Mouse (Mus musculus) midbrain, embryonic 11.5 days (tissue): ENCODE data around the gene Zfp990. TPM values are rescaled to one million over a fixed set of nuclear protein-coding genes. Genes with fewer than 3 reads are reported as not detected.
"Not testable (repeated sequence)": the region's sequence is repeated elsewhere in the genome, so short reads cannot be mapped to it uniquely, and the experiment has no call there.

Source experiments
- ATAC-seq: fragments of 200-750 bp; cut with Nextera tagmentation; 2 replicates; pipeline ENCODE4 v1.8.0; 2017; ENCODE audit warnings: moderate TSS enrichment, moderate library complexity; ENCODE audit not compliant: low FRiP score
- DNase-seq: peaks from one replicate; pipeline ENCODE4 v3.0.0; 2015; ENCODE audit warnings: low spot score; ENCODE audit errors: missing footprints
- H3K27ac ChIP-seq: fragments of 300-500 bp; sonication (generic); 2 replicates; pipeline ENCODE4 v1.5.1; 2014; ENCODE audit warnings: low read depth, low read length
- H3K27me3 ChIP-seq: fragments of 300-500 bp; sonication (generic); 2 replicates; pipeline ENCODE4 v1.6.1; 2014; ENCODE audit warnings: mild to moderate bottlenecking, low read length, moderate library complexity, mixed read lengths; ENCODE audit not compliant: control insufficient read depth, insufficient read depth
- H3K36me3 ChIP-seq: fragments of 300-500 bp; sonication (generic); 2 replicates; pipeline ENCODE4 v1.6.1; 2014; ENCODE audit warnings: mild to moderate bottlenecking, low read length, moderate library complexity, mixed read lengths; ENCODE audit not compliant: control insufficient read depth, insufficient read depth
- H3K4me1 ChIP-seq: fragments of 300-500 bp; sonication (generic); 2 replicates; pipeline ENCODE4 v1.6.1; 2014; ENCODE audit warnings: low read length; ENCODE audit not compliant: control insufficient read depth, insufficient read depth
- H3K4me2 ChIP-seq: fragments of 300-500 bp; sonication (generic); 2 replicates; pipeline ENCODE4 v1.6.1; 2014; ENCODE audit warnings: mild to moderate bottlenecking, moderate library complexity
- H3K4me3 ChIP-seq: fragments of 300-500 bp; sonication (generic); 2 replicates; pipeline ENCODE4 v1.5.1; 2014; ENCODE audit warnings: low read depth, low read length
- H3K9ac ChIP-seq: fragments of 300-500 bp; sonication (generic); 2 replicates; pipeline ENCODE4 v1.6.1; 2014; ENCODE audit warnings: low read length
- H3K9me3 ChIP-seq: fragments of 300-500 bp; sonication (generic); 2 replicates; pipeline ENCODE4 v1.6.1; 2016; ENCODE audit warnings: low read length; ENCODE audit not compliant: control insufficient read depth
- WGBS: fragments of 180-500 bp; shearing (Covaris S2); extraction: QIAGEN DNeasy Blood & Tissue Kit; methylation state at CpG from one replicate; pipeline ENCODE4 v1.1.7; 2014; 5-methylcytosine and 5-hydroxymethylcytosine counted together
- polyA plus RNA-seq: library from polyadenylated mRNA; unstranded; fragments of >200 nt; fragmentation: Nextera tagmentation; extraction: Ambion mirVana; gene quantifications from 2 replicates; pipeline ENCODE4 v1.2.1, GENCODE M21; 2014

Gene Zfp990
- polyA plus RNA-seq, 1 experiment from 2014 or later: 0.08 TPM

DNA sequence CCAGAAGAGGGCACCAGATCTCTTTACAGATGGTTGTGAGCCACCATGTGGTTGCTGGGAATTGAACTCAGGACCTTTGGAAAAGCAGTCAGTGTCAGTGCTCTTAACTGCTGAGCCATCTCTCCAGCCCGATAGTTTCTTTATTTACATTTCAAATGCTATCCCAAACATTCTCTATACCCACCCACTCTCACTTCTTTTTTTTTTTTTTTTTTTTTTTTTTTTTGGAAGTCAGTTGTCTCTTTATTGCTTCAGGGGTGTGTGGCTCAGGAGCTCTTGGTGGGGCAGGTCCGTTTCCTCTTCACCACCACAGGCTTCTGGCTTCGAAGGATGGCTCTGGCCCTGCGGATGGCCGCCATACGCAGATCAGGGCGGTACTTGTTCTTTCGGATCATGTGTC is 66.1 kb downstream of the Zfp990 start:
- not testable (repeated sequence) for H3K9ac ChIP-seq, H3K4me2 ChIP-seq, H3K27ac ChIP-seq, H3K4me1 ChIP-seq, H3K36me3 ChIP-seq, H3K4me3 ChIP-seq, ATAC-seq, H3K27me3 ChIP-seq, DNase-seq
- H3K9me3 ChIP-seq: peaks cover 11% of the 10 kb centered on the region; the same call in 1 of the 2 replicates
- WGBS: 90% methylated on average over 8 of the region's 8 CpGs

DNA sequence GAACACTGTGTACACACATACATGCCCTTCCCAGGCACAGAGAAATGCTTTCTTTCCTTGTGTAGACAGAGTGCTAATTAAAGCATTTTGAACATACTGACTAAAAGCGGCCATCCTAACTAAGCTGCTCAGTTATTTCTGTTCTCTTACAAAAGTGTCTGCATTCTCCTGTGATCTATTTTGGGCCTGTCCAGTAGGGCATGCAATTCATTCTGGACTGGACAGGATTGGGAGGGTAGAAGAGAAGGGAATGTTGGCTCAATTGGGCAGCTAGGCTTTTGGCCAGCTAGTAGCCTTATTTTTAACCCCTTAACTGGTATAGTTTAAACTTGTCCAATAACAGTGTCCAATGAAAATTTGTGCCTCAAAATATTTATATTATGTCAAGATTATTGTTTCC is 69.8 kb downstream of the Zfp990 start:
- H3K27me3 ChIP-seq, H3K27ac ChIP-seq, H3K4me1 ChIP-seq, H3K9me3 ChIP-seq, H3K4me2 ChIP-seq, H3K4me3 ChIP-seq, ATAC-seq, H3K36me3 ChIP-seq, DNase-seq, H3K9ac ChIP-seq: not testable (repeated sequence)
- WGBS: 100% methylated on average over 1 of the region's 1 CpGs

DNA sequence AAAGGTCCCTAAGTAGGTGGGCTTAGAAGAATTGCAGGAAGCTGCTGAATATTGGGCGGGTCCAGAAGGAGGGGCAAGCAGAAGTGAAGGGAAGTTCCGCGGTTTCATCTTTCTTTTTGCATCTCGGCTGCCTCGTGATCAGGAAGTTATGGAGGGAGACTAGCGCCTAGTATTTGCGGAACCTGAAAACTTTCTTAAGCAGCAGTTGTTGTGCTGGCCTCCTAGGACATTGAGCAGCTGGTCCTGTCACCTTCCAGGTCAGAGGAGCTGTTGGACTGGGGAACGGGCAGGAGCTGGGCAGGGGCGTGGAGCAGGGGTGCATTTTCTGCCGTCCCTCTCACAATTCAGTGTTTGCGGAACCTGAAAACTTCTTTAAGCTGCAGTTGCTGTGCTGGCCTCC is 74.5 kb downstream of the Zfp990 start, which contains the start of gene Gm13212:
Gm13212 (plus strand) TSS at position 89 of the 400 bp plus-strand sequence.
- H3K27me3 ChIP-seq, H3K4me3 ChIP-seq, ATAC-seq, DNase-seq, H3K4me2 ChIP-seq, H3K27ac ChIP-seq, H3K9me3 ChIP-seq, H3K4me1 ChIP-seq, H3K9ac ChIP-seq, H3K36me3 ChIP-seq: not testable (repeated sequence)
- 16% methylated on average over 11 of the region's 11 CpGs for WGBS

DNA sequence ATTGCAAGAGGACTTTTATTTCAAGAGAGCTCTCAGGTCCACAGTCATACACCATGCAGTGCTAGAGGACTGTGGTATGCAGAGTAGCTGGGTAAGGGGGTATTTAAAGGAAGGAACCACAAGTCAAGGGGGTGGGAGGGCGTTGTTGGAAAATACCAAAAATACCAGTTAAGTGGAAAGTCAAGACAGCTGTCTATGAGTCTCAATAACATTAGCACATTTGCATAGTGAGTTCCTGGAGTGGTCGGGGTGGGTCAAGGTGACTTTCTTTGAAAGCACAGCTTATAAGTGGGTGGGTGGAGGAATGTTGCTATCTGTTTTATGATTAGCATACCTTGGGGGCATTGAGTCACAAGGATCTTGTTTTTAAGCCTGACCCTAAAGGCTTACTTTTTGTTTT is 75.5 kb downstream of the Zfp990 start:
- H3K9me3 ChIP-seq, DNase-seq, ATAC-seq, H3K9ac ChIP-seq, H3K4me3 ChIP-seq, H3K27me3 ChIP-seq, H3K4me2 ChIP-seq, H3K36me3 ChIP-seq, H3K27ac ChIP-seq, H3K4me1 ChIP-seq: not testable (repeated sequence)
- WGBS: 81% methylated on average over 2 of the region's 2 CpGs

Other genes with a start within 250 kb of the Zfp990 start
- 0.04 TPM in 1 of 2 replicates, not detected in the other for gene Tnfrsf8, start 195.6 kb upstream of the Zfp990 start, polyA plus RNA-seq
- gene Gm13212, start 74.4 kb downstream of the Zfp990 start, polyA plus RNA-seq: 0.56 and 0.62 TPM in 2 replicates
- not detected in 2 replicates for gene Zfp980, start 159.9 kb downstream of the Zfp990 start, polyA plus RNA-seq